Mouse (Mus musculus) cerebellum, adult (tissue): ENCODE measurements at regions not wholly inside any gene's neighbourhood (a gene's known extent, or its start where the extent isn't known, plus 50 kb on each side); places are given as distances from the start of the nearest gene placed in this dataset.

ENCODE experiments used
- ATAC-seq: cut with Nextera tagmentation; 2 replicates; pipeline ENCODE4 v1.9.2; 2017; ENCODE audit warnings: mild to moderate bottlenecking, moderate library complexity, mixed read lengths; ENCODE audit not compliant: insufficient number of reproducible peaks, low FRiP score, low TSS enrichment

DNA sequence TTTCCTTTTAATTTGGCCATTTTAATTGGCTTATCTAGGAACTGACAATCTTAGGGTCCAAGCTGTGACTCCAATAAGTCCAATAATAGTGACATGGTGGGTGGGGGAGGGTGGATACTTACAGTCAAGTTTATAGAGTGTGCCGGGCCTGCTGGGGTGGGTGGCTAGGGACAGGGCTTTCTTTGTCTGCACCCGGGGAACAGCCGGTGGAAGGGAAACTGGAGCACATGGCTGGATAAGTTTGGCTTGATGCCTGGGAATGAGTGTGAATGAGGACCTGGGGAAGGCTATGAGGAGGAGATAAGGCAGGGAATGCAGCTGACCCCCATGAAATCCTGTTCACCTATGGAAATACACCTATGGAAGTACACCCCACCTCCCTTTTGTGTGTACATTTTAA is 81.7 kb upstream of the Cers4 start:
- no peak for ATAC-seq

DNA sequence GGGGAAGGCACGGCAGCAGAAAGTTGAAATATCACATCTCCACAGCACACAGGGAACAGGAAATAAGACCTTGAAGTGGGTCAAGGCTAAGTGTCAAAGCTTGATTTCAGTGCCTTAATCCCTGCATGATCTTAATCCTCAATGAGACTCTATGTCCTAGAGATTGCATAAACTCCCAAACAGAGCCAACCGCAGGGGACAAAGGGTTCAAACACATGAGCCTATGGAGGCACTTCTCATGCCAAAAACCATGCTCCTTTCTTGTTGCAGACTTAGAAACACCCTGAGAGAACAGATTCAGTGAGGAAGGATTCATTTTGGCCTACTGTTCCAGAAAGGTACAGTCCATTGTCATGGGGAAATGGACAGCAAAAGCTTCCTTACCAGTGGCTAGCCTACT is 81.0 kb upstream of the Cers4 start:
- no peak for ATAC-seq

DNA sequence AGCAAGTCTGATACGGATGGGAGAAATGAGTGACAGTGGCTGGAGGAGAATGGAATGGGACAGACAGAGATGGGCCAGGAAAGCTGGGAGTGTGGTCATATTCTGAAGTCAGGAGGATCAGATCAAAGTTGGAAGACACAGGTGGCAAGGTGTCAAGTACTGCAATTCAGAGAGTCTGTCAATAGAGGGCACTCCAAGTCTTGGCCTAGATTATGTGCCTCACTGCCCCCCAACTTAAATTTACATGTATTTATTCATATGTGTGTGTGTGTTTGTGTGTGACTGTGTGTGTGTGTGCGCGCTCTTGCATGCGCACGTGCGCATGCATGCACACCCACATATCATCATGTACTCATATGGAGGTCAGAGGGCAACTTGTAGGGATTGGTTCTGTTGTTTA is 79.6 kb upstream of the Cers4 start:
- 0 out of 2 replicates have a peak, but pooled peaks have one; percentile 20 for ATAC-seq

DNA sequence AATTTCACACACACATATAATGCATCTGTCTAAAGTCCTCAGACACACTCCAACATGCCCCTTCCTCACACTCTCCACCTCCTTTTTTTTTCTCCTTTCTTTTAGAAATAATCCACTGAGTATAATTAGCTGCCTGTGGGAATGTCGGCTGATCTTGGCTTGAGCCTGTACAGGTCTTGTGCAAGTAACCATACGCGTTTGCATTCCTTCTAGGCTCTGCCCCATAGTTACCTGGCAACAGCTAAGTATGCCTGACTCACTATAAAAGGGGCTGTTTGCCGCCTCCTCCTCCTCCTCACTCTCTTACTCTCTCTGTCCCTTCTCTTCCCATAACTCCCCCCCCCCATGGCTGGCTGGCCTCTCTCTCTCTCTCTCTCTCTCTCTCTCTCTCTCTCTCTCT is 79.1 kb upstream of the Cers4 start:
- ATAC-seq: no peak

DNA sequence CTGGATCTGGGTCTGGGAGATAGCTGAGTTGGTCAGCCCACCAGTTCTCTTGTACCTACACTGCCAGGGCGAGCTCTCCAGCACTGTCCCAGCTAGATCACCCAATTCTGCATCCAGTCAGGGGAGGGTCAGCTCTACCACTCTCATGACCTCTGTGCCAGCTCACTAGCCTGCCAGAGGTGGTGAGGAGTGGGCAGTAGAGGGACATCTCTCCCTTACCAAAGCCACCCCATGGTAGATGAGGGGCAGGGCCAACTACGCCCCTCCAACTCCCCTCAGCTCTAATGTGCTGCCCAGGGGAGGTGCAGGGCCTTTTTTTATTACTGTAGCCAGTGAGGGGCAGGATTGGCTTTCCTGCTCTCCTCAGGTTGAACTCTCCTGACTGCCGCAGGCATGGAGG is 75.7 kb upstream of the Cers4 start:
- no peak for ATAC-seq

DNA sequence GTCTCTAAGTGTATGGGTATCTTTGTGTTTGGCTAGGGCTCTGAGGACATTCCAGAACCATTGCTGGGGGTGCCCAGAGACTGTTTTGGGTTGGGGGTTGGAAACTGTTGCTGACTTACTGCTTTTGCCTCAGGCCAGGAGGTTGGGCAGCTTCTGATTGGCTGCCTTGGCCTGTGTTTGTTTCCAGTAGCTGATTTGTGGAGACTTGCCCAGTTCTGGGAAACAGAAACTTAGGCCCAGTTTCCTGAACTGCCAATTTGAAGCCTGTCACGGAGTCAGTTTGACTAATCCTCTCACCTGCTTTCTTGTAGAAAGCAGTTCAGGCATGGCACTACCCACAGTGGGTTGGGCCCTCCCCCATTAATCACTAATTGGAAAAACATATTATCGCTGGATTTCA is 59.7 kb upstream of the Cers4 start:
- ATAC-seq: no peak

DNA sequence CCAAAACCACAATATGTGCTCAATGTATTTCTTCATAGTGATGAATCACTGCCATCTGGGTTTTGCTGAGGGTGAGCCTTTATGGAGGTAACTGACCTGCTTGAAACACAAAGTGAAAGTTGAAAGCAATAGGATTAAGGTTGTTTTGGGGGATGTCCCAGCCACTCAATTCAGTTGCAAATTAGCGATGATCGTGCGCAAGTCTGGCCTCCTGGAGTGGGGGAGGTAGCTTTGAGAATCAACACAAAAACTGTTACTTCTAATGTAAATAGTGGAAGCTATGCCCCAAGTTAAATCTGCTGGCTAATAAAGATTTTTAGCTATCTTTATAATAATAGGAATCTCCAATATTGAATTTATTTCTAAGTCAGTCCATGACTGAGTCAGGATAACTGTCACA is 56.3 kb upstream of the Cers4 start:
- no peak for ATAC-seq
